Mouse (Mus musculus): ENCODE results near the gene Krt77. TPM values are rescaled to one million over a fixed set of nuclear protein-coding genes. Genes with fewer than 3 reads are reported as not detected.

Krt77 gene
- polyA plus RNA-seq, 1 experiment from 2014 or later, result 0.13 TPM

GRCm38 (mm10) chr15:101859735-101860170, 9.8 kb downstream of the Krt77 start:
- Histone ChIP-seq H3K27me3 (peaks cover 76% of the 10 kb centered on the region), H3K4me1 (replicated peaks) (peaks cover 21% of the 10 kb centered on the region), H3K9ac (peak overlapping the region; percentile 69), H3K4me3 (peak overlapping the region; percentile 47), H3K9me3 (no peaks in the 10 kb centered on the region), H3K4me2 (peak overlapping the region; percentile 81), H3K36me3 (no peaks in the 10 kb centered on the region), H3K27ac (replicated peaks) (no peak overlapping the region)
- under 1% methylated on average over 33 of the region's 33 CpGs for WGBS
- 0 out of 2 replicates have a peak, but pooled peaks have one; percentile 48 for ATAC-seq (ENCODE audit: low read depth)

- no peaks in the 10 kb centered on the region for H3K9me3 ChIP-seq
- no peak for ATAC-seq (ENCODE audit: low read depth)
- H3K36me3 ChIP-seq, result no peaks in the 10 kb centered on the region
- peak overlapping the region; percentile 81 for H3K4me2 ChIP-seq
- H3K4me3 ChIP-seq, result peak overlapping the region; percentile 47; the same call in 1 of the 2 replicates
- peaks cover 83% of the 10 kb centered on the region for H3K27me3 ChIP-seq
- WGBS, result 3% methylated on average over 11 of the region's 11 CpGs
- H3K27ac ChIP-seq (replicated peaks), result no peak overlapping the region
- peak overlapping the region; percentile 69; the same call in 1 of the 2 replicates for H3K9ac ChIP-seq
- H3K4me1 ChIP-seq (replicated peaks), result peaks cover 21% of the 10 kb centered on the region
Measured at GRCm38 (mm10) chr15:101858673-101859425, 10.7 kb downstream of the Krt77 start.

- Histone ChIP-seq H3K27me3 (peaks cover 84% of the 10 kb centered on the region), H3K9ac (no peak overlapping the region), H3K4me1 (replicated peaks) (peaks cover 27% of the 10 kb centered on the region), H3K9me3 (no peaks in the 10 kb centered on the region), H3K27ac (replicated peaks) (no peak overlapping the region), H3K4me3 (no peak overlapping the region), H3K4me2 (no peak overlapping the region), H3K36me3 (no peaks in the 10 kb centered on the region)
- WGBS, result 49% methylated on average over 5 of the region's 5 CpGs
- no peak for ATAC-seq (ENCODE audit: low read depth)
Measured at GRCm38 (mm10) chr15:101856696-101857095, 12.8 kb downstream of the Krt77 start.

GRCm38 (mm10) chr15:101855732-101856131, 13.8 kb downstream of the Krt77 start:
- H3K27ac ChIP-seq (replicated peaks), result no peak overlapping the region
- H3K27me3 ChIP-seq, result peaks cover 80% of the 10 kb centered on the region
- H3K36me3 ChIP-seq, result no peaks in the 10 kb centered on the region
- H3K4me1 ChIP-seq (replicated peaks), result peaks cover 27% of the 10 kb centered on the region
- no peak for ATAC-seq (ENCODE audit: low read depth)
- no peaks in the 10 kb centered on the region for H3K9me3 ChIP-seq
- H3K4me2 ChIP-seq, result no peak overlapping the region
- H3K9ac ChIP-seq, result no peak overlapping the region
- no peak overlapping the region for H3K4me3 ChIP-seq
- 62% methylated on average over 3 of the region's 3 CpGs for WGBS

- WGBS, result 17% methylated on average over 5 of the region's 5 CpGs
- H3K27me3 ChIP-seq, result peaks cover 71% of the 10 kb centered on the region
Measured at GRCm38 (mm10) chr15:101854294-101854693, 15.2 kb downstream of the Krt77 start.

GRCm38 (mm10) chr15:101852571-101852970, 16.9 kb downstream of the Krt77 start:
- Histone ChIP-seq H3K4me1 (replicated peaks) (peaks cover 6% of the 10 kb centered on the region; the same call in 1 of the 2 replicates), H3K27me3 (peaks cover 64% of the 10 kb centered on the region), H3K4me2 (no peak overlapping the region), H3K4me3 (no peak overlapping the region), H3K9ac (no peak overlapping the region), H3K36me3 (no peaks in the 10 kb centered on the region), H3K9me3 (no peaks in the 10 kb centered on the region), H3K27ac (replicated peaks) (no peak overlapping the region)
- no peak for ATAC-seq (ENCODE audit: low read depth)
- WGBS, result 5% methylated on average over 5 of the region's 5 CpGs

More at GRCm38 (mm10) chr15:101854294-101854693, 15.2 kb downstream of the Krt77 start:
- Histone ChIP-seq H3K27ac (replicated peaks) (no peak overlapping the region), H3K4me2 (no peak overlapping the region), H3K4me1 (replicated peaks) (peaks cover 13% of the 10 kb centered on the region), H3K4me3 (no peak overlapping the region), H3K9ac (no peak overlapping the region), H3K36me3 (no peaks in the 10 kb centered on the region), H3K9me3 (no peaks in the 10 kb centered on the region)
- ATAC-seq (ENCODE audit: low read depth), result no peak

- Histone ChIP-seq H3K4me3 (no peak within 1 kb of the TSS), H3K4me1 (replicated peaks) (peaks cover 13% of the 10 kb centered on the region; the same call in 1 of the 2 replicates), H3K4me2 (no peak within 1 kb of the TSS), H3K27ac (replicated peaks) (no peak within 1 kb of the TSS), H3K9ac (no peak within 1 kb of the TSS), H3K27me3 (peaks cover 62% of the 10 kb centered on the region), H3K36me3 (no peaks in the 10 kb centered on the region), H3K9me3 (no peaks in the 10 kb centered on the region)
- no peak for ATAC-seq (ENCODE audit: low read depth)
- WGBS, result 86% methylated on average over 6 of the region's 6 CpGs
Measured at GRCm38 (mm10) chr15:101850694-101851093, 18.8 kb downstream of the Krt77 start, which contains the start of gene Krt1. Gene Krt1, minus strand, starts transcription at chr15:101850794.

- Histone ChIP-seq H3K4me2 (peak overlapping the region; percentile 69), H3K9ac (peak overlapping the region; percentile 82), H3K27me3 (peaks cover 35% of the 10 kb centered on the region), H3K36me3 (no peaks in the 10 kb centered on the region), H3K9me3 (no peaks in the 10 kb centered on the region), H3K27ac (replicated peaks) (peak overlapping the region; percentile 88), H3K4me1 (replicated peaks) (peaks cover 15% of the 10 kb centered on the region; the same call in 1 of the 2 replicates), H3K4me3 (peak overlapping the region; percentile 50)
- WGBS, result 1% methylated on average over 37 of the region's 37 CpGs
- peak; percentile 85 for ATAC-seq (ENCODE audit: low read depth)
Measured at GRCm38 (mm10) chr15:101845971-101846403, 23.5 kb downstream of the Krt77 start.

GRCm38 (mm10) chr15:101843192-101843591, 26.3 kb downstream of the Krt77 start:
- ATAC-seq (ENCODE audit: low read depth), result no peak
- peaks cover 26% of the 10 kb centered on the region for H3K27me3 ChIP-seq
- H3K27ac ChIP-seq (replicated peaks), result no peak overlapping the region
- H3K4me3 ChIP-seq, result no peak overlapping the region
- H3K36me3 ChIP-seq, result no peaks in the 10 kb centered on the region
- peaks cover 15% of the 10 kb centered on the region; the same call in 1 of the 2 replicates for H3K4me1 ChIP-seq (replicated peaks)
- H3K9ac ChIP-seq, result no peak overlapping the region
- no peak overlapping the region for H3K4me2 ChIP-seq
- no peaks in the 10 kb centered on the region for H3K9me3 ChIP-seq
- 73% methylated on average over 9 of the region's 9 CpGs for WGBS

GRCm38 (mm10) chr15:101834784-101835328, 34.6 kb downstream of the Krt77 start:
- Histone ChIP-seq H3K9ac (no peak overlapping the region), H3K9me3 (no peaks in the 10 kb centered on the region), H3K4me2 (no peak overlapping the region), H3K4me3 (no peak overlapping the region), H3K27ac (replicated peaks) (no peak overlapping the region), H3K27me3 (no peaks in the 10 kb centered on the region), H3K4me1 (replicated peaks) (no peaks in the 10 kb centered on the region), H3K36me3 (no peaks in the 10 kb centered on the region)
- no peak for ATAC-seq (ENCODE audit: low read depth)
- WGBS, result 67% methylated on average over 5 of the region's 5 CpGs

GRCm38 (mm10) chr15:101833131-101833530, 36.4 kb downstream of the Krt77 start:
- Histone ChIP-seq H3K4me3 (no peak overlapping the region), H3K27me3 (no peaks in the 10 kb centered on the region), H3K27ac (replicated peaks) (no peak overlapping the region), H3K4me2 (no peak overlapping the region), H3K9me3 (no peaks in the 10 kb centered on the region), H3K9ac (no peak overlapping the region), H3K36me3 (no peaks in the 10 kb centered on the region), H3K4me1 (replicated peaks) (no peaks in the 10 kb centered on the region)
- ATAC-seq (ENCODE audit: low read depth), result no peak
- 46% methylated on average over 6 of the region's 6 CpGs for WGBS

GRCm38 (mm10) chr15:101829441-101829840, 40.1 kb downstream of the Krt77 start:
- no peaks in the 10 kb centered on the region for H3K27me3 ChIP-seq
- WGBS, result 77% methylated on average over 5 of the region's 5 CpGs

More at GRCm38 (mm10) chr15:101829441-101829840, 40.1 kb downstream of the Krt77 start:
- Histone ChIP-seq H3K4me3 (no peak overlapping the region), H3K9ac (no peak overlapping the region), H3K9me3 (no peaks in the 10 kb centered on the region), H3K36me3 (no peaks in the 10 kb centered on the region), H3K4me2 (no peak overlapping the region), H3K27ac (replicated peaks) (no peak overlapping the region), H3K4me1 (replicated peaks) (no peaks in the 10 kb centered on the region)
- ATAC-seq (ENCODE audit: low read depth), result no peak

Data from neural tube, embryonic 13.5 days (tissue).